Mouse (Mus musculus) lung, adult 2 months (tissue): Measurements from ENCODE around the gene Tnfrsf1a.

Experiments used
- CTCF ChIP-seq: fragments of 200-500 bp; IDR thresholded peaks from 2 replicates; pipeline ENCODE4 v1.5.1; 2011; ENCODE audit warnings: mild to moderate bottlenecking, low read length, control low read depth; ENCODE audit not compliant: insufficient read depth
- POLR2A ChIP-seq: fragments of 200-500 bp; IDR thresholded peaks from 2 replicates; pipeline ENCODE4 v1.6.1; 2011; ENCODE audit warnings: low read depth, mild to moderate bottlenecking, control low read depth, low read length, borderline replicate concordance; ENCODE audit errors: extremely low read depth

GRCm38 (mm10) chr6:125363021-125363420 is 13.9 kb downstream of the Tnfrsf1a start:
- TF ChIP-seq CTCF (no peak), POLR2A (no peak)
